Mouse (Mus musculus) limb, embryonic 10.5 days (tissue): ENCODE results near the gene Eng. TPM values are rescaled to one million over a fixed set of nuclear protein-coding genes. Genes with fewer than 3 reads are reported as not detected.

Source experiments
- DNase-seq: peaks from one replicate; pipeline ENCODE4 v3.0.0-alpha.2; 2017; ENCODE audit warnings: low spot score
- H3K27ac ChIP-seq: fragments of 300-500 bp; sonication (generic); 2 replicates; pipeline ENCODE4 v1.5.1; 2016; ENCODE audit warnings: mild to moderate bottlenecking
- H3K27me3 ChIP-seq: fragments of 300-500 bp; sonication (generic); 2 replicates; pipeline ENCODE4 v1.6.1; 2016; ENCODE audit warnings: low read depth, mild to moderate bottlenecking; ENCODE audit not compliant: poor library complexity, severe bottlenecking
- H3K36me3 ChIP-seq: fragments of 300-500 bp; sonication (generic); 2 replicates; pipeline ENCODE4 v1.6.1; 2016; ENCODE audit warnings: mild to moderate bottlenecking, moderate library complexity
- H3K4me1 ChIP-seq: fragments of 300-500 bp; sonication (generic); 2 replicates; pipeline ENCODE4 v1.6.1; 2016
- H3K4me3 ChIP-seq: fragments of 300-500 bp; sonication (generic); 2 replicates; pipeline ENCODE4 v1.5.1; 2016; ENCODE audit warnings: mild to moderate bottlenecking, moderate library complexity
- H3K9me3 ChIP-seq: fragments of 300-500 bp; sonication (generic); replicated peaks from 2 replicates; pipeline ENCODE4 v1.6.1; 2016; ENCODE audit warnings: mild to moderate bottlenecking
- WGBS: fragments of 180-500 bp; shearing (Covaris S2); methylation state at CpG from one replicate; pipeline ENCODE4 v1.1.7; 2016; 5-methylcytosine and 5-hydroxymethylcytosine counted together
- polyA plus RNA-seq: library from polyadenylated mRNA; unstranded; fragments of >200 nt; fragmentation: Nextera tagmentation; extraction: Ambion mirVana; gene quantifications from 2 replicates; pipeline ENCODE4 v1.2.1, GENCODE M21; 2016

Gene Eng
- polyA plus RNA-seq, 1 experiment from 2014 or later: 27.9 TPM

GRCm38 (mm10) chr2:32658873-32659272 lies 12.5 kb downstream of the Eng start:
- no peak for DNase-seq
- H3K4me3 ChIP-seq: no peak overlapping the region
- H3K27me3 ChIP-seq: no peaks in the 10 kb centered on the region
- 94% methylated on average over 2 of the region's 2 CpGs for WGBS
- H3K27ac ChIP-seq: peak overlapping the region; percentile 4; the same call in 1 of the 2 replicates
- no peaks in the 10 kb centered on the region for H3K36me3 ChIP-seq
- H3K9me3 ChIP-seq: no peaks in the 10 kb centered on the region
- H3K4me1 ChIP-seq: peaks cover 41% of the 10 kb centered on the region

DNA sequence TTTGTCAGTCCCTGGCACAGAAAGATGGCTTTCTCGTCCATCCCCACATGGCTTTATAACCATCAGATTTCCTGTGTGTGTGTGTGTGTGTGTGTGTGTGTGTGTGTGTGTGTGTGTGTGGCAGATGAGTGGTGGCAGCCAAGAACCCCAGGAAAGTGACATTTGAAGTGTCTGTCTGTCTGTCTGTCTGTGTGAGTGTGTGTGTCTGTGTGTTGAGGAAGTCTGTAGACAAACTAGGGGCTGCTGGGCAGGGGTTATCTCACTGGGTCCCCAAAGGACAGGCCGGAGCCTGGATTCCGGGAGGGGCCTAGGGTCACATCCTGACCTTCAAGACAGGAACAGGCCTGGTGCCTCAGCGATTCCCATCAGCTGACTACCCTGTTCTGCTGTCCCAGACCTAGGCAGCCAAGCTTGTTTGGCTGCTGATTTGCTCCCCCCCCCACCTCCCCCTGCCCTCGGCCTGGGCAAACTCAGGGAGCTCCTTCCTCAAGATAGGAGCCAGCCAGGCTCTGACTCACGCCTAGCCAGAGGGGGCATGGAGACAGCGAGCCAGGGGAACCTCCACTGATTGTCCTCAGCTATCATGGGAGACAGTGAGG lies 15.2 kb downstream of the Eng start:
- Histone ChIP-seq H3K4me3 (no peak overlapping the region), H3K27me3 (no peaks in the 10 kb centered on the region), H3K36me3 (no peaks in the 10 kb centered on the region), H3K4me1 (peaks cover 22% of the 10 kb centered on the region), H3K27ac (peak overlapping the region; percentile 63), H3K9me3 (no peaks in the 10 kb centered on the region)
- no peak for DNase-seq
- WGBS: 39% methylated on average over 7 of the region's 7 CpGs

DNA sequence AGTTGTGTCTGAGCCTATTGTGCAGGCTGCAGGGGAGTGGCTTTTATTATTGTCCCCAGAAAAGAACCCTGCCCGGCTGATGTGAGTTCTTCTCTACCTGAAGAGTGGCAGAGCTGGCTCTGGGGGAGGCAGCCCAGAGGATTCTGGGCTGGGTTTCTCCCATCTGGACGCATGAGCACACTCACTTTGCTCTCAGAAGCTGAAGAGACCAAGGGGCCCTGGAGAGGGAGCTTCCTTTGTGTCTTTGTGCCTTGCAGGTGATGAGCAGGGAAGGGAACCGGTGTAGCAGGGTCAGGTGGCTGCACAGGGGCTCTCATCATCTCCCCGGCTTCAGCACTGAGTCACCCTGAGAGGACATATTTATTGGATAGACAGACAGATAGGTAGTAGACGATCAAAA lies 15.9 kb downstream of the Eng start:
- Histone ChIP-seq H3K4me1 (peaks cover 22% of the 10 kb centered on the region), H3K36me3 (no peaks in the 10 kb centered on the region), H3K27me3 (no peaks in the 10 kb centered on the region), H3K9me3 (no peaks in the 10 kb centered on the region), H3K27ac (peak overlapping the region; percentile 63), H3K4me3 (no peak overlapping the region)
- no peak for DNase-seq
- WGBS: 65% methylated on average over 5 of the region's 5 CpGs

DNA sequence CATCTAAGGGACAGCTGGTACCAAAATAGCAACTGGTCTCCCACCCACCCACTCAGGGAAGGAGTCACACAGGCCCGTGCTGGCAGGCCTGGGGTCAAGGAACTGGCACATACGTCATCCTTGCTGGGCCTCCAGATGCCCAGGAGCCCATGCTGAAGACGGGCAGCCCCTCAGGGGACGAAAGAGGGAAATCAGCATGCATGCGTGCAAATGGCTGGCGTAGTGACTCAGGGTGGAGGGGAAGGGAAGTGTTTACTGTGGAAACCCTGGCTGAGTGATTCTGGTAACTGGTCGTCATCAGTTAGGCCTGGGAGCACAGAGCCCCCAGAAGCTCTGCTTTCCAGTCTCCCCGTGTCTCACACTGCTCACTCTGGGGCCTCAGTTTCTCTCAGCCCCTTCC lies 18.9 kb downstream of the Eng start:
- Histone ChIP-seq H3K4me1 (peaks cover 24% of the 10 kb centered on the region), H3K4me3 (no peak overlapping the region), H3K36me3 (no peaks in the 10 kb centered on the region), H3K27ac (no peak overlapping the region; the same call in 1 of the 2 replicates), H3K9me3 (no peaks in the 10 kb centered on the region), H3K27me3 (no peaks in the 10 kb centered on the region)
- 75% methylated on average over 8 of the region's 8 CpGs for WGBS
- no peak for DNase-seq

- no peak for DNase-seq
- Histone ChIP-seq H3K27me3 (no peaks in the 10 kb centered on the region), H3K4me1 (peaks cover 24% of the 10 kb centered on the region), H3K9me3 (no peaks in the 10 kb centered on the region), H3K4me3 (no peak overlapping the region), H3K27ac (no peak overlapping the region; the same call in 1 of the 2 replicates), H3K36me3 (no peaks in the 10 kb centered on the region)
- WGBS: 89% methylated on average over 6 of the region's 6 CpGs
These were observed 19.5 kb downstream of the Eng start for GRCm38 (mm10) chr2:32665853-32666252.

DNA sequence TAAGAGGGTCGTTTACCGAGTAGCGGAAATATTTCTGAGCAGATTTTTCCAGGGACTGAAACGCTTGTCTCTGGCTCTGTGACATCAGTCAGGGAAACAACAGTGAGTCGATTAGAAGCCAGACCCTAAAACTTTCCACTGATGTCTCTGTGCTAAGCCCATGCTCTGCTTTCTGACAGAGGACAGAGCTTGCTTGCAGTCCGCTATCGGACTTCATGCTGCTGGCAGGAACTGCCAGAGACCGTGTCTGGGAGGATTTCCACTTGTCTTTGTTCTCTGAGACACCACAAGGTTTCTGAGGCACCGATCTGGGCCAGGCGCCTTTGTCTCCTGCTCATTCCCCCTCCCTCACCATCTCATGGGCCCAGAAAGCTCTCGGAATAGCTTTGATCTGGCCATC lies 21.4 kb downstream of the Eng start:
- no peak for DNase-seq
- no peak overlapping the region for H3K4me3 ChIP-seq
- 68% methylated on average over 11 of the region's 11 CpGs for WGBS
- H3K9me3 ChIP-seq: no peaks in the 10 kb centered on the region
- peak overlapping the region; percentile 64 for H3K27ac ChIP-seq
- H3K4me1 ChIP-seq: peaks cover 11% of the 10 kb centered on the region
- H3K27me3 ChIP-seq: no peaks in the 10 kb centered on the region
- peaks cover 2% of the 10 kb centered on the region; the same call in 1 of the 2 replicates for H3K36me3 ChIP-seq

DNA sequence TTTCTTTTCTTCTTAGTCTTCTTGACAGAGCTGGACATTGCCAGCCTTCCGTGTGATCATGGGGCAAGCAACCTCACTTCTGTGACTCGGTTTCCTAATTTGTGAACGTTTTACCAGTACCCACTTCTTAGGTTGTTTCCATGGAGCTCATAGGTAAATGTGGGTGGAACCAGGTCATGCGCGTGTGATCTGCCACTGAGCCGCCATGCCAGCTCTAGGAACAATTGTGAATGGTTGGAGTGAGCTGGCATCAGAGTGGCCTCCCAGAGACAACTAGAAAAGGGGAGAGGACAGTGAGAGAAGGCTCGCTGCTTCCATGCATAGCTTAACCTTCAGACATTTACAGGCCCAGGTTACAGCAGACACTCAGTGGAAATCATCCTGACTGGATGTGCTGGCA lies 21.8 kb downstream of the Eng start:
- H3K4me3 ChIP-seq: no peak overlapping the region
- H3K27ac ChIP-seq: peak overlapping the region; percentile 64; the same call in 1 of the 2 replicates
- H3K9me3 ChIP-seq: no peaks in the 10 kb centered on the region
- H3K36me3 ChIP-seq: peaks cover 5% of the 10 kb centered on the region; the same call in 1 of the 2 replicates
- WGBS: 91% methylated on average over 7 of the region's 7 CpGs
- peaks cover 12% of the 10 kb centered on the region for H3K4me1 ChIP-seq
- no peaks in the 10 kb centered on the region for H3K27me3 ChIP-seq
- DNase-seq: no peak

- no peaks in the 10 kb centered on the region for H3K9me3 ChIP-seq
- DNase-seq: no peak
- peaks cover 10% of the 10 kb centered on the region; the same call in 1 of the 2 replicates for H3K36me3 ChIP-seq
- H3K4me1 ChIP-seq: peaks cover 17% of the 10 kb centered on the region
- WGBS: 54% methylated on average over 3 of the region's 3 CpGs
- no peaks in the 10 kb centered on the region for H3K27me3 ChIP-seq
- H3K27ac ChIP-seq: no peak overlapping the region
- H3K4me3 ChIP-seq: no peak overlapping the region
These were observed 23.5 kb downstream of the Eng start for GRCm38 (mm10) chr2:32669876-32670275.

- peaks cover 13% of the 10 kb centered on the region for H3K4me1 ChIP-seq
- H3K27me3 ChIP-seq: no peaks in the 10 kb centered on the region
- H3K4me3 ChIP-seq: no peak overlapping the region
- DNase-seq: no peak
- 92% methylated on average over 9 of the region's 9 CpGs for WGBS
- H3K27ac ChIP-seq: no peak overlapping the region
- no peaks in the 10 kb centered on the region for H3K9me3 ChIP-seq
- H3K36me3 ChIP-seq: peaks cover 13% of the 10 kb centered on the region; the same call in 1 of the 2 replicates
These were observed 24.8 kb downstream of the Eng start for GRCm38 (mm10) chr2:32671147-32671546.

DNA sequence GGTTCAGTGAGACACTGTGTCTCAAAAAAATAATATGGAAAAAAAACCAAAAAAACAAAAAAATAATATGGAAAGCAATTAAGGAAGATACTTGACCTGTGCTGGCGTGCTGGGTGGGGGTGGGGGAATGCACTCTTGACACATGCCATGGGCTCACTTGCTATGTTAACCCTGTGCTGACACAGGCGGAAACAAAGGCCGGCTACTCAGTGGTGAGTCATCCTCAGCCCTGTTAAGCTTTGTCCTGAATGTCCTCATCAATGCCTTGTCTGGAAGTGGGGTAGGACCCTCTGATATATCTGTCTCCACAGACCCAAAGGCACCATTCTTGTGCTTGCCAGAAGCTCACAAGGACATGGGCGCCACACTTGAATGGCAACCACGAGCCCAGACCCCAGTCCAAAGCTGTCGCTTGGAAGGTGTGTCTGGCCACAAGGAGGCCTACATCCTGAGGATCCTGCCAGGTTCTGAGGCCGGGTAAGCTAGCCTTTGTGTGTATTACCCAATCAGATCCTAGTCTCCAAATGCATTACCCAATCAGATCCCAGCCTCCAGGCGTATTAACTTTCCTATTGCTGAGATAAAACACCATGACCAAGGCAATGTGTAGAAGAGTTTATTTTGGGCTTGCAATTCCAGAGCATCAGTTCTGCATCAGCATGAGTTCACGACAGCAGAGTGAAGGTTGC lies 25.7 kb downstream of the Eng start:
- no peak overlapping the region for H3K4me3 ChIP-seq
- H3K27me3 ChIP-seq: no peaks in the 10 kb centered on the region
- 75% methylated on average over 9 of the region's 9 CpGs for WGBS
- no peaks in the 10 kb centered on the region for H3K9me3 ChIP-seq
- H3K27ac ChIP-seq: no peak overlapping the region
- H3K4me1 ChIP-seq: peaks cover 13% of the 10 kb centered on the region
- H3K36me3 ChIP-seq: peaks cover 15% of the 10 kb centered on the region; the same call in 1 of the 2 replicates
- DNase-seq: no peak

DNA sequence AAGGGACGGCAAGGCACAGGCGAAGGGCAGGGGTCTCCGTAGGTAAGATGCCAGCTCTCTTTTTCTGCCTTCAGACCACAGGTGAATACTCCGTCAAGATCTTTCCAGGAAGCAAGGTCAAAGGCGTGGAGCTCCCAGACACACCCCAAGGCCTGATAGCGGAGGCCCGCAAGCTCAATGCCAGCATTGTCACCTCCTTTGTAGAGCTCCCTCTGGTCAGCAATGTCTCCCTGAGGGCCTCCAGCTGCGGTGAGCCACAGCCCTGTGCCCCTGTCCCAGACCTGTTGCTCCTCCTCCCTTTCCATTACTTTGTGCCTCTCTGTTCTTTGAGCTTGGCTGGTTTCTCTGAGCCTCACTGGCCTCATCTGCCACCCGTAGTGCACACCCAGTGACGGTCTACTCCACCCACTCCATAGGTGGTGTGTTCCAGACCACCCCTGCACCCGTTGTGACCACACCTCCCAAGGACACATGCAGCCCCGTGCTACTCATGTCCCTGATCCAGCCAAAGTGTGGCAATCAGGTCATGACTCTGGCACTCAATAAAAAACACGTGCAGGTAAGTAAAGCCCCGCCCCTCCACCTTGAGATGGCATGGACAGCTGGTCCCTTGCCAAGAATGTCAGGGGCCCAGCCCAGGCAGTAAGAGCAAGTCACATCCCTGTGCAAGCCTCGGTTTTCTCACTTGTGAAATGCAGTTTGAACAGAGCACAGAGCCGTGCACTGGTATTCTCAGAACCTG lies 27.0 kb downstream of the Eng start:
- no peak for DNase-seq
- Histone ChIP-seq H3K27ac (0 out of 2 replicates have a peak overlapping the region, but pooled peaks have one; percentile 4), H3K4me1 (peaks cover 10% of the 10 kb centered on the region), H3K36me3 (peaks cover 23% of the 10 kb centered on the region; the same call in 1 of the 2 replicates), H3K4me3 (no peak overlapping the region), H3K27me3 (no peaks in the 10 kb centered on the region), H3K9me3 (no peaks in the 10 kb centered on the region)
- WGBS: 83% methylated on average over 16 of the region's 16 CpGs

- Histone ChIP-seq H3K9me3 (no peaks in the 10 kb centered on the region), H3K36me3 (peaks cover 30% of the 10 kb centered on the region), H3K27ac (no peak overlapping the region), H3K27me3 (no peaks in the 10 kb centered on the region), H3K4me3 (no peak overlapping the region), H3K4me1 (peaks cover 27% of the 10 kb centered on the region)
- no peak for DNase-seq
- 93% methylated on average over 3 of the region's 3 CpGs for WGBS
These were observed 30.4 kb downstream of the Eng start for GRCm38 (mm10) chr2:32676821-32677220.

DNA sequence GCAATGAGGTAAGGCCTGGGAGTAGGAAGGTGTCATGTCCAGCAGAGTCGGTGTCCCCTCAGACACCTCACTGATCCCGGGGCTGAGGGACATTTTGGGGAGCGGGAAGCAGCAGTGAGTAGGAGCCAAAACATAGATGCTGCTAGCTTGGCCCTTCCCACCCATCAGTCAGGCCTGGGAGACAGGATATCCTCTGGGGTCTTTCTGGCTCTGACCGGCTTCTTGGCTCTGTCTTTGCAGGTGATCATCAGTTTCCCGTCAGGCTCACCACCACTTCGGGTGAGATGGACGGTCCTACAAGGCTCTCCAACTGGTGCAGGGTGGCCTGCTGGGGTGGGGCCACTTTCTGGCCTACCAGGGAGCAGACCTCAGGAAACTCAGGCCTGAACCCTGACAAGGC lies 31.3 kb downstream of the Eng start:
- DNase-seq: no peak
- H3K9me3 ChIP-seq: no peaks in the 10 kb centered on the region
- no peaks in the 10 kb centered on the region for H3K27me3 ChIP-seq
- 85% methylated on average over 7 of the region's 7 CpGs for WGBS
- H3K36me3 ChIP-seq: peaks cover 36% of the 10 kb centered on the region
- no peak overlapping the region for H3K27ac ChIP-seq
- no peak overlapping the region for H3K4me3 ChIP-seq
- H3K4me1 ChIP-seq: peaks cover 31% of the 10 kb centered on the region
